Mouse (Mus musculus) E14TG2a.4 (cell line): ENCODE data around the gene Rftn1.

Experiments
- CTCF ChIP-seq: conservative IDR thresholded peaks from 2 replicates; pipeline ENCODE4 v1.5.1; 2014; ENCODE audit warnings: low read length
- POU5F1 ChIP-seq: IDR thresholded peaks from 2 replicates; pipeline ENCODE4 v1.6.1; 2014; ENCODE audit warnings: low read length, borderline replicate concordance

- TF ChIP-seq CTCF (no peak), POU5F1 (no peak)
Measured at GRCm38 (mm10) chr17:50142553-50142952, 47.9 kb downstream of the Rftn1 start.
